Mouse (Mus musculus) CH12.LX (cell line): ENCODE results near the gene 1700016H13Rik. TPM values are rescaled to one million over a fixed set of nuclear protein-coding genes. Genes with fewer than 3 reads are reported as not detected.
A peak's percentile ranks its signal among the peaks of the same experiment; 100 is the strongest.

Experiments
- DNase-seq: peaks from one replicate; pipeline ENCODE4 v3.0.0-alpha.2; 2013; ENCODE audit errors: extremely low read depth
- H3K27ac ChIP-seq: 2 replicates; pipeline ENCODE4 v1.5.1; 2012; ENCODE audit warnings: low read depth, mild to moderate bottlenecking, control low read depth, moderate library complexity; ENCODE audit not compliant: insufficient read depth
- H3K27me3 ChIP-seq: replicated peaks from 2 replicates; pipeline ENCODE3; 2012; ENCODE audit warnings: inconsistent platforms
- H3K36me3 ChIP-seq, 2 experiments: replicated peaks in 1 of 2; 2 replicates each; pipeline versions ENCODE3 to v1.6.1; 2012; ENCODE audit warnings: inconsistent platforms in 1 of 2, low read length in 1 of 2, mild to moderate bottlenecking in 1 of 2, mixed read lengths in 1 of 2, moderate library complexity in 1 of 2; ENCODE audit not compliant: control insufficient read depth in 1 of 2, insufficient read depth in 1 of 2
- H3K4me1 ChIP-seq, 2 experiments: 2 replicates each; pipeline ENCODE4 v1.6.1; 2012; ENCODE audit warnings: inconsistent platforms in 1 of 2, moderate library complexity in 1 of 2; ENCODE audit not compliant: insufficient read depth in 2 of 2, control insufficient read depth in 1 of 2
- H3K4me2 ChIP-seq: 2 replicates; pipeline ENCODE4 v1.6.1; 2012; ENCODE audit warnings: low read depth, mild to moderate bottlenecking, control low read depth; ENCODE audit not compliant: poor library complexity, insufficient read depth, severe bottlenecking
- H3K4me3 ChIP-seq, 3 experiments: fragments of 150-350 bp in 1 of 3; sonication (generic) in 1 of 3; replicated peaks in 1 of 3; 2 replicates each; pipeline versions ENCODE3 to v1.5.1; 2011 to 2012; ENCODE audit warnings: low read depth in 2 of 3, low read length in 2 of 3, mild to moderate bottlenecking in 2 of 3, moderate library complexity in 2 of 3, control low read depth in 1 of 3, improper control_type of control experiment in 1 of 3, inconsistent platforms in 1 of 3, mixed read lengths in 1 of 3; ENCODE audit not compliant: poor library complexity in 1 of 3
- H3K79me2 ChIP-seq: replicated peaks from 2 replicates; pipeline ENCODE4 v1.6.1; 2012; ENCODE audit warnings: mild to moderate bottlenecking, moderate library complexity; ENCODE audit not compliant: control insufficient read depth, poor library complexity, insufficient read depth, severe bottlenecking; ENCODE audit errors: extremely low read depth
- H3K9ac ChIP-seq: 2 replicates; pipeline ENCODE4 v1.6.1; 2012; ENCODE audit warnings: low read depth, mild to moderate bottlenecking, control low read depth, moderate library complexity; ENCODE audit not compliant: insufficient read depth
- H3K9me3 ChIP-seq: replicated peaks from 2 replicates; pipeline ENCODE3; 2012; ENCODE audit warnings: low read length, inconsistent platforms, mixed read lengths
- BHLHE40 ChIP-seq: IDR thresholded peaks from 2 replicates; pipeline ENCODE4 v1.6.1; 2011; ENCODE audit warnings: mild to moderate bottlenecking, low read depth, low read length, improper control_type of control experiment
- CHD1 ChIP-seq: IDR thresholded peaks from 2 replicates; pipeline ENCODE4 v1.6.1; 2012; ENCODE audit warnings: low read depth, low read length, improper control_type of control experiment, inconsistent platforms
- CHD2 ChIP-seq: IDR thresholded peaks from 2 replicates; pipeline ENCODE4 v1.6.1; 2011; ENCODE audit warnings: low read length, improper control_type of control experiment
- CTCF ChIP-seq, 2 experiments: IDR thresholded peaks in 1 of 2; conservative IDR thresholded peaks in 1 of 2; 2 replicates each; pipeline ENCODE4 v1.5.1; 2011 to 2012; ENCODE audit warnings: low read depth in 2 of 2, low read length in 2 of 2, improper control_type of control experiment in 1 of 2, inconsistent platforms in 1 of 2, mild to moderate bottlenecking in 1 of 2, moderate library complexity in 1 of 2
- E2F4 ChIP-seq: IDR thresholded peaks from 2 replicates; pipeline ENCODE4 v1.6.1; 2011; ENCODE audit warnings: low read depth, low read length, improper control_type of control experiment; ENCODE audit not compliant: insufficient replicate concordance
- ELF1 ChIP-seq: IDR thresholded peaks from 2 replicates; pipeline ENCODE4 v1.6.1; 2014; ENCODE audit warnings: low read depth, mild to moderate bottlenecking, inconsistent platforms, low read length, improper control_type of control experiment
- EP300 ChIP-seq: IDR thresholded peaks from 2 replicates; pipeline ENCODE4 v1.6.1; 2011; ENCODE audit warnings: low read length, improper control_type of control experiment
- ETS1 ChIP-seq: conservative IDR thresholded peaks from 2 replicates; pipeline ENCODE4 v1.6.1; 2012; ENCODE audit warnings: low read depth, mild to moderate bottlenecking, inconsistent platforms, low read length, improper control_type of control experiment, moderate library complexity
- GABPA ChIP-seq: IDR thresholded peaks from 2 replicates; pipeline ENCODE4 v1.6.1; 2012; ENCODE audit warnings: low read depth, low read length, improper control_type of control experiment, inconsistent platforms; ENCODE audit not compliant: insufficient replicate concordance
- HCFC1 ChIP-seq: IDR thresholded peaks from 2 replicates; pipeline ENCODE4 v1.6.1; 2012; ENCODE audit warnings: low read depth, mild to moderate bottlenecking, inconsistent platforms, low read length, improper control_type of control experiment
- IRF4 ChIP-seq: IDR thresholded peaks from 2 replicates; pipeline ENCODE4 v1.6.1; 2014; ENCODE audit warnings: low read depth, mild to moderate bottlenecking, inconsistent platforms, low read length, improper control_type of control experiment
- JUN ChIP-seq: IDR thresholded peaks from 2 replicates; pipeline ENCODE4 v1.6.1; 2011; ENCODE audit warnings: low read depth, mild to moderate bottlenecking, low read length, improper control_type of control experiment, moderate library complexity; ENCODE audit not compliant: insufficient read depth
- JUND ChIP-seq: conservative IDR thresholded peaks from 2 replicates; pipeline ENCODE4 v1.6.1; 2011; ENCODE audit warnings: low read depth, low read length, improper control_type of control experiment
- KAT2A ChIP-seq: IDR thresholded peaks from 2 replicates; pipeline ENCODE4 v1.6.1; 2012; ENCODE audit warnings: low read length, improper control_type of control experiment, inconsistent platforms; ENCODE audit not compliant: insufficient replicate concordance
- MAFK ChIP-seq: IDR thresholded peaks from 2 replicates; pipeline ENCODE4 v1.6.1; 2011; ENCODE audit warnings: low read length, improper control_type of control experiment; ENCODE audit not compliant: insufficient replicate concordance
- MAX ChIP-seq: IDR thresholded peaks from 2 replicates; pipeline ENCODE4 v1.6.1; 2011; ENCODE audit warnings: low read length, improper control_type of control experiment
- MAZ ChIP-seq: IDR thresholded peaks from 2 replicates; pipeline ENCODE4 v1.6.1; 2012; ENCODE audit warnings: low read depth, mild to moderate bottlenecking, inconsistent platforms, low read length, improper control_type of control experiment, moderate library complexity
- MEF2A ChIP-seq: IDR thresholded peaks from 2 replicates; pipeline ENCODE4 v1.6.1; 2014; ENCODE audit warnings: low read depth, mild to moderate bottlenecking, inconsistent platforms, low read length, improper control_type of control experiment, borderline replicate concordance
- MXI1 ChIP-seq: IDR thresholded peaks from 2 replicates; pipeline ENCODE4 v1.6.1; 2011; ENCODE audit warnings: mild to moderate bottlenecking, low read depth, low read length, improper control_type of control experiment
- MYC ChIP-seq: IDR thresholded peaks from 2 replicates; pipeline ENCODE4 v1.6.1; 2011; ENCODE audit warnings: low read depth, mild to moderate bottlenecking, improper control_type of control experiment, low read length
- NELFE ChIP-seq: IDR thresholded peaks from 2 replicates; pipeline ENCODE4 v1.6.1; 2011; ENCODE audit warnings: low read depth, low read length, improper control_type of control experiment
- NRF1 ChIP-seq: IDR thresholded peaks from 2 replicates; pipeline ENCODE4 v1.6.1; 2014; ENCODE audit warnings: low read depth, mild to moderate bottlenecking, inconsistent platforms, low read length, improper control_type of control experiment, moderate library complexity
- PAX5 ChIP-seq: IDR thresholded peaks from 2 replicates; pipeline ENCODE4 v1.6.1; 2012; ENCODE audit warnings: low read length, inconsistent platforms, mixed read lengths
- POLR2A ChIP-seq: IDR thresholded peaks from 2 replicates; pipeline ENCODE4 v1.6.1; 2011; ENCODE audit warnings: low read depth, mild to moderate bottlenecking, improper control_type of control experiment, low read length
- POLR2AphosphoS2 ChIP-seq: IDR thresholded peaks from 2 replicates; pipeline ENCODE4 v1.6.1; 2011; ENCODE audit warnings: low read depth, low read length, improper control_type of control experiment
- RAD21 ChIP-seq: IDR thresholded peaks from 2 replicates; pipeline ENCODE4 v1.6.1; 2011; ENCODE audit warnings: low read depth, mild to moderate bottlenecking, low read length, improper control_type of control experiment, moderate library complexity
- RCOR1 ChIP-seq: conservative IDR thresholded peaks from 2 replicates; pipeline ENCODE4 v1.6.1; 2012; ENCODE audit warnings: low read depth, mild to moderate bottlenecking, inconsistent platforms, low read length, improper control_type of control experiment
- SIN3A ChIP-seq: IDR thresholded peaks from 2 replicates; pipeline ENCODE4 v1.6.1; 2012; ENCODE audit warnings: low read length, improper control_type of control experiment, inconsistent platforms
- SMC3 ChIP-seq: IDR thresholded peaks from 2 replicates; pipeline ENCODE4 v1.6.1; 2011; ENCODE audit warnings: low read depth, low read length, improper control_type of control experiment
- TBP ChIP-seq: conservative IDR thresholded peaks from 2 replicates; pipeline ENCODE4 v1.6.1; 2011; ENCODE audit warnings: low read depth, low read length, improper control_type of control experiment
- TCF12 ChIP-seq: IDR thresholded peaks from 2 replicates; pipeline ENCODE4 v1.6.1; 2014; ENCODE audit warnings: low read depth, mild to moderate bottlenecking, inconsistent platforms, low read length, improper control_type of control experiment
- UBTF ChIP-seq: IDR thresholded peaks from 2 replicates; pipeline ENCODE4 v1.6.1; 2012; ENCODE audit warnings: low read depth, mild to moderate bottlenecking, inconsistent platforms, low read length, improper control_type of control experiment, moderate library complexity
- USF1 ChIP-seq: IDR thresholded peaks from 2 replicates; pipeline ENCODE4 v1.6.1; 2014; ENCODE audit warnings: low read depth, mild to moderate bottlenecking, inconsistent platforms, low read length, improper control_type of control experiment
- USF2 ChIP-seq: conservative IDR thresholded peaks from 2 replicates; pipeline ENCODE4 v1.6.1; 2011; ENCODE audit warnings: low read depth, low read length, improper control_type of control experiment
- ZC3H11A ChIP-seq: IDR thresholded peaks from 2 replicates; pipeline ENCODE4 v1.6.1; 2012; ENCODE audit warnings: low read depth, mild to moderate bottlenecking, inconsistent platforms, low read length, improper control_type of control experiment
- ZKSCAN1 ChIP-seq: IDR thresholded peaks from 2 replicates; pipeline ENCODE4 v1.6.1; 2012; ENCODE audit warnings: low read depth, inconsistent platforms, low read length, improper control_type of control experiment, borderline replicate concordance
- ZMIZ1 ChIP-seq: IDR thresholded peaks from 2 replicates; pipeline ENCODE4 v1.6.1; 2012; ENCODE audit warnings: low read depth, mild to moderate bottlenecking, inconsistent platforms, low read length, improper control_type of control experiment
- ZNF384 ChIP-seq: IDR thresholded peaks from 2 replicates; pipeline ENCODE4 v1.6.1; 2012; ENCODE audit warnings: low read depth, low read length, improper control_type of control experiment, inconsistent platforms
- dilution Hi-C: fragments of 300-500 bp; cut with MboI; formaldehyde crosslinking; loops from 2 replicates; pipeline ENCODE4 v1.14.3; 2020; ENCODE audit warnings: low sequenced_read_pairs; ENCODE audit not compliant: extremely low pct_unique_long_range_greater_than_20kb, extremely low pct_ligation_motif_present
- in situ Hi-C: fragments of 300-500 bp; cut with MboI; formaldehyde crosslinking; loops from 3 replicates; pipeline ENCODE4 v1.14.3; 2019; ENCODE audit warnings: low sequenced_read_pairs, low pct_ligation_motif_present, low pct_unique_long_range_greater_than_20kb, mixed read lengths
- polyA plus RNA-seq: library from polyadenylated mRNA; unstranded; fragments of >175 nt; gene quantifications from 2 replicates; pipeline ENCODE4 v1.2.1, GENCODE M21; 2012; ENCODE audit warnings: low read depth; ENCODE audit not compliant: insufficient read length
- total RNA-seq, 2 experiments: library from RNA; depleted of rRNA; stranded (reverse); fragments of 300-350 nt in 1 of 2; fragments of >200 nt in 1 of 2; gene quantifications; 2 replicates each; pipeline ENCODE4 v1.2.3; 2012 to 2014

1700016H13Rik gene
- total and polyA plus RNA-seq, 3 experiments: not detected

- TF ChIP-seq GABPA: no peak
- TF ChIP-seq MEF2A: peak; percentile 44; the same call in 1 of the 2 replicates
- 0 out of 2 replicates have a peak, but pooled peaks have one; percentile 17 for TF ChIP-seq UBTF
- no peak for TF ChIP-seq ZNF384
- TF ChIP-seq MXI1: peak; percentile 31; the same call in 1 of the 2 replicates
- no peak for TF ChIP-seq MAX
- no peak for TF ChIP-seq MYC
- no peak for TF ChIP-seq USF2
- no peak for TF ChIP-seq POLR2AphosphoS2
- TF ChIP-seq ELF1: no peak
- no peak for TF ChIP-seq CTCF (conservative IDR thresholded peaks at IDR 0.05 in 1 of 2, IDR thresholded peaks at IDR 0.05 in 1 of 2; ENCODE audit: low read depth in 2 of 2, low read length in 2 of 2)
- TF ChIP-seq MAZ: 0 out of 2 replicates have a peak, but pooled peaks have one; percentile 14
- no peak for TF ChIP-seq PAX5
- peak; percentile 61 for TF ChIP-seq POLR2A
- peak; percentile 68 for TF ChIP-seq IRF4
- no peak for TF ChIP-seq E2F4
- no peak for TF ChIP-seq RAD21
- peak; percentile 59 for TF ChIP-seq TCF12
- no peak; the same call in 1 of the 2 replicates for TF ChIP-seq SIN3A
- TF ChIP-seq BHLHE40: peak; percentile 22; the same call in 1 of the 2 replicates
- no peak for TF ChIP-seq ZC3H11A
- TF ChIP-seq TBP: 0 out of 2 replicates have a peak, but pooled peaks have one; percentile 30
- TF ChIP-seq RCOR1: no peak
- TF ChIP-seq USF1: no peak
- no peak for TF ChIP-seq ZKSCAN1
- TF ChIP-seq CHD1: no peak
- TF ChIP-seq ZMIZ1: no peak
- TF ChIP-seq SMC3: no peak
- no peak; the same call in 1 of the 2 replicates for TF ChIP-seq CHD2
- TF ChIP-seq ETS1: 0 out of 2 replicates have a peak, but pooled peaks have one; percentile 38
- no peak for TF ChIP-seq NRF1
- no peak for TF ChIP-seq NELFE
- TF ChIP-seq HCFC1: no peak
- TF ChIP-seq MAFK: no peak
- TF ChIP-seq KAT2A: no peak
- no peak for TF ChIP-seq JUN
- no peak for TF ChIP-seq JUND
- TF ChIP-seq EP300: peak; percentile 73
- Histone ChIP-seq H3K9me3 (no peaks in the 10 kb centered on the region), H3K9ac (peak overlapping the region; percentile 89), H3K79me2 (peaks cover 55% of the 10 kb centered on the region), H3K4me2 (peak overlapping the region; percentile 94), H3K36me3 (peaks cover 0 to 4% of the 10 kb centered on the region in 2 experiments), H3K27ac (peak overlapping the region; percentile 80), H3K27me3 (no peaks in the 10 kb centered on the region), H3K4me1 (peaks cover 4 to 25% of the 10 kb centered on the region in 2 experiments; a peak in 3 of 4 replicates), H3K4me3 (peak overlapping the region; percentile 76 to 99 (median 93))
- in situ Hi-C loops (no loop called here), dilution Hi-C loops (no loop called here)
- peak; percentile 63 for DNase-seq
These were observed 37.3 kb upstream of the 1700016H13Rik start for GRCm38 (mm10) chr5:103693041-103693641.
